Mouse (Mus musculus) heart, postnatal 0 days (tissue): ENCODE measurements at regions not wholly inside any gene's neighbourhood (a gene's known extent, or its start where the extent isn't known, plus 50 kb on each side); places are given as distances from the start of the nearest gene placed in this dataset.

Source experiments
- CTCF ChIP-seq: IDR thresholded peaks from 2 replicates; pipeline ENCODE4 v1.5.1; 2016; ENCODE audit warnings: antibody characterized with exemption, control low read depth, low read depth
- EP300 ChIP-seq: IDR thresholded peaks from 2 replicates; pipeline ENCODE4 v1.6.1; 2016; ENCODE audit warnings: antibody characterized with exemption, low read depth

- TF ChIP-seq CTCF = no peak
- no peak for TF ChIP-seq EP300
Observed at GRCm38 (mm10) chr12:94252957-94253633, 1438.9 kb upstream of the Flrt2 start.
